Mouse (Mus musculus) liver, adult 2 months (tissue): ENCODE results near the gene Irak3.

ENCODE experiments used
- CTCF ChIP-seq: fragments of 200-500 bp; IDR thresholded peaks from 2 replicates; pipeline ENCODE4 v1.5.1; 2011; ENCODE audit warnings: low read depth, low read length, control low read depth
- POLR2A ChIP-seq: fragments of 200-500 bp; IDR thresholded peaks from 2 replicates; pipeline ENCODE4 v1.6.1; 2011; ENCODE audit warnings: low read length, control low read depth; ENCODE audit not compliant: insufficient read depth; ENCODE audit errors: extremely low read depth

- TF ChIP-seq CTCF (no peak), POLR2A (no peak)
Observed at GRCm38 (mm10) chr10:120164931-120165792, 36.8 kb downstream of the Irak3 start.
